Mouse (Mus musculus): ENCODE data around the gene Nudt15.

The Nudt15 gene

DNA sequence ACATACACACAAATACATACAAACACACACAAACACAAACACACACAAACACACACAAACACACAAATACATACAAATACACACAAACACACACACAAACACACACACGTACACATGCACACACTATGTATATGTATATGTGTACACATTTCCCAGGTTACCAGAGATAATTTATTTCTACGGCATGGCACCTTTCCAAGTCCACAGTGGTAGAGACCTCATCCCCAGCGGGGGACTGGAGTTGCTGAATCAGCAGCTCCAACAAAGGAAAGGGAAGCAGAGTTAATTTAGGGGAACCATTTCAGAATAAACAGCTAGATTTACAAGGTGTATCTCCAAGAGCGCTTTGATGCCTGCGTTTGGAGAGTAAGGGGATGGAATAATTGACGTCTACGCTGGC lies 75.8 kb downstream of the Nudt15 start:
- no peak for DNase-seq (ENCODE audit: extremely low spot score)

GRCm38 (mm10) chr14:73470593-73470992 lies 77.4 kb downstream of the Nudt15 start:
- no peak for DNase-seq (ENCODE audit: extremely low spot score)

- no peak for DNase-seq (ENCODE audit: extremely low spot score)
Observed at GRCm38 (mm10) chr14:73469506-73469905, 78.5 kb downstream of the Nudt15 start.

All from embryo, embryonic 9.5 days (tissue).